Mouse (Mus musculus) ovary, postnatal 10 days (tissue): ENCODE results near the gene Fhad1.
A peak's percentile ranks its signal among the peaks of the same experiment; 100 is the strongest.

Source experiments
- DNase-seq: peaks from one replicate; pipeline ENCODE4 v3.0.0; 2022; ENCODE audit warnings: low spot score

The Fhad1 gene

DNA sequence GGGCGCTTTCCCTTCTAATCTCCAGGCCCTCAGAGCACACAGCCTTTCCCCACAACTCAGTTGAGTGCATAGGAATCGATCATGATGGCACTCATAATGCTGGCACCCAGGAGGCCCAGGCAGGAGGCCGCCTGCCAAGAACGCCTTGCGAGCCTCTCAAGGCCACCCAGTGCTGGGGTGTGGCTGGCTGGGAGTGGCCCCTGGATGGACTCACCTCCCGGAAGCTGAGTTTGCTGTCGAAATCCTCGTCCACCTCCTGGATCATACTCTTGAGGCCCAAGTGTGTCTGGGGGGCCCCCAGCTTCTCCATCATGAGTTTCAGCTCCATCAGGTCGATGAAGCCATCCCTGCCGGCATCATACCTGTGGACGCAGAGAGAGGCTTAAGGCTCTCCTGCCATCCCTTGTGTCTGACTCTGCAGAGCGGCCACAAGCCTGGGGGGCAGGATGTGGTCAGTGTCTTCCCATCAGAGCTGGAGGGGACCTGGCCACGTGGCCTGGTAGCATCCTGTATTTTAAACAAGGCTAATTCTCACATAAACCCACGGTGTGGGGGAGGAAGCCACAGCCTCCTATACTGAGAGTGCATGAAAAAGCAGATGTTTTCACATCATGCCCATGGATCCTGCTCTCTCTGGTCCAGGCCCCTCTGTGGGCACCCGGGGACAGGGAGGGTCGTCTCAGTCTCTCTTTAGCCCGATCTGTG lies 153.1 kb downstream of the Fhad1 start:
- no peak for DNase-seq

DNA sequence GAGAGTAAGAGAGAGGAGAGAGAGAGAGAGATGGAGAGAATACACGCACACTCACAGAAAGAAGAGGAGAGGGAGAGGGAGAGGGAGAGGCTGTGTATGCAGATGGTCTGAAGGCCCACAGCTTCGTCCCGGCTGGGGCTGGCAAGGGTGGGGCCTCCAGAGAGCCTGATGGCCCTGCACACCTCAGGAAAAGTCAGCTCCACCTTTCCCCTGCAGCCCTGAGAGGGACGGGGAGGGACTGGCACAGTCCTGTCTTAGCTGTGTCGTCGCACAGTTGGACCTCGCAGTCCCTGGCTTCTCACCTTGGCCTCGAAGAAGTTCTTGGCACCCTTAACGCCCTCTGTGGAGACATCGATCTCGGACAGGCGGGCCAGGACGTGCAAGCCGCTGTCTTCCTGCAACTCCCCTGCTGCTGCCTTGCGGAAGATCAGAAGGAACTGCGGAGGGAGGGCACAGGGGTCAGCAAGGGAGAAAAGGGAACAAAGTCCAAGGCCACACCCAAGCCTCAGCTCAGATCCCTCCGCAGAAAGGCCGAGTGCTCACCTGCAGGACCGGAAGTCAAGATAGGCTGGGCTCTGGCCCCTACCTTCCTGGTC lies 154.5 kb downstream of the Fhad1 start:
- DNase-seq = no peak

DNA sequence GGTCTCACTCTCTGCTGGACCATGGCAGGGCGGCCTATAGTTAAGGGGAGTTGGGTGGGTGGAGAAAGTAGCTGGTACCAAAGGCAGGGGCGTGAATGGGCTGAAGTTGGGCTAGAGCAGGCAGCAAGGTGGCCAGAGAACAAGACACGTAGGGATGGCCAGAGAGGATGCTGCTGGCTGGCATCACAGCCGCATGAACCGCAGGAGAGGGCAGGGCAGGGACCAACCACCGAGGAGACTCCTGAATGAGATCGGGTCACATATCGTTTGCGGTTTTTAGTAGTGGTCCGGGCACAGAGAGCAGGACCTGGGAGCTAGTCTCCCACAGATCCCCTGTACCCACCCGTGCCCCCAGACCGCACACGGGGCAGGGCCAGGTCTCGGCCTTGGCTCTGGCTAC lies 155.5 kb downstream of the Fhad1 start:
- DNase-seq = no peak

DNA sequence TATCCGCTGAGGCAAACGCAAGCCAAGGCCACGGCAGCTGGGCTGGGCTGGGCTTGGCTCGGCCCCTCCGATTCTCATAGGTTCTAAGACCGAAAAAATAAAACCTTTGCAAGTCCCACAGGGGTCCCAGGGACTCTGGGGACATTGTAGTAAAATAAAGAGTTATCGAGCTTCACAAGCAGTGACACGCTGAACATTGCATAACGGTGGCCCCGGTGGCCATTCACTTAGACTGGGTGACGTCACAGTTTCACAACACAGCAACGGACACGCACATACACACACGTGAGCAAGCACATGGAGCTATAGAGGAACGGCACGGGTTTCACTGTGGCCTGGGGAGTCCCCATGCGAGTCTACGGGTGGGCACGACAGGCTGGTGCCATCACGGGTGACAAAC lies 156.4 kb downstream of the Fhad1 start:
- no peak for DNase-seq

DNA sequence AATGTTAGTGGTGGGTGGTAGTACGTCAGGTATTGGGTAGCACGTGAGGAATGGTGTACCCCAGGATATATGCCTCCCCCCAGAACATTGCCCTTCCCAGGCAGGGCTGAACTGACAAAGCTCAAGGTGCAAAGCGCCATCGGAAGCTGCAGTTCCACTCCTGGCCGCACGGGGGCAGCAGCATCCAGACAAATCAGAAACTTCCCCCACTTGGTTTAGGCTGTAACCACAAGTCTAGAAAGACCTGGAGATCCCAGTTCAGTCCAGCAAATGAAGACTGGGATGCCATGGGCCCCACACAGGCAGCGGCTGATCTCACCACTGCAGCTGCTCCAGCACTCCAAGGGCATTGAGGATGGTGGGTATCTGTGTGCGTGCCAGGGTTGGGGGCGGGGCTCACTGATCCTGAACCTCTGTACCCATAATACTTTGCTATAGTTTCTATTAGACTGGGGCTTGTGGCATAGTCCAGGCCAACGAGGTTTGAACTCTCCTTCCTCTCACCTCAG lies 157.4 kb downstream of the Fhad1 start:
- peak; percentile 71 for DNase-seq

DNA sequence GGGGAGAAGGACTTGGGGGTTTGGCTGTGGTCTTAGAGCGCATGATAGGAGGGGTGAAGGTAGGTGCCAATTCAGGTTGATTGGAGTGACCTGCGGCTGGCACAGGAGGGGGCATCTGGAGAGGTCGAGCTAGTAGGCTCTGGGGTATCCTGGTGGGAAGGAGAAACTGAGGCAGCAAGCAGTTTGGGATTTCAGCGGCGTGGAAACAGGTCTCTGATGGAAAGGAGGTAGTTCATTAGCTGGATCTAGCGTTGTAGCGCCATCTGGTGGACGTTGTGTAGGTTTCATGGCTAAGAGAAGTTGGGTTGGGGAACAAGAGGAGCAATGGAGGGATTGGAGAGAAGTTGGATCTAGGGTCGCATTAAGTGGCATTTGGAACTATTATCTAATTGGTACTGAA lies 161.4 kb downstream of the Fhad1 start:
- DNase-seq = no peak

DNA sequence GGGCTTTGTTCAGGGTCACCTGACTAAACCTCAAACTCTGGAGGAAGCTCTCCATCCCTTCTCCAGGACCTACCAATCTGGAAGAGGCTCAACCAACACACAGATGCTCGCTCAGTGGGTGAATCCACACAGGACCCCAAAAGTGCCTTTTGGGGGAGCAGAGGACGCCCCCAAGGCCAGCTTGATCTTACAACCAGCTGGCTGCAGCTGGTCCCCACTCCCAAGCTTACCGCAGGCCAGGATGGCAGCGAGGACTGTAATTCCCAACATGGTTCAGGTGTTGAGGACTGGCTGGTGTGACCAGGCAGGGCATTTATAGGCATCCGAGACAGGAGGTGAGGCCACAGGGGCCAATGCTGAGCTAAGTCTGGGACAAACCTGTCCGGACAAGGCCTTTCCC lies 168.9 kb downstream of the Fhad1 start, which contains the start of gene Ctrc:
Ctrc (minus strand) TSS at position 361 of the 400 bp plus-strand sequence.
- no peak for DNase-seq
